Mouse (Mus musculus): ENCODE results near the gene Zfp683.
A peak's percentile ranks its signal among the peaks of the same experiment; 100 is the strongest.

Zfp683 gene

DNA sequence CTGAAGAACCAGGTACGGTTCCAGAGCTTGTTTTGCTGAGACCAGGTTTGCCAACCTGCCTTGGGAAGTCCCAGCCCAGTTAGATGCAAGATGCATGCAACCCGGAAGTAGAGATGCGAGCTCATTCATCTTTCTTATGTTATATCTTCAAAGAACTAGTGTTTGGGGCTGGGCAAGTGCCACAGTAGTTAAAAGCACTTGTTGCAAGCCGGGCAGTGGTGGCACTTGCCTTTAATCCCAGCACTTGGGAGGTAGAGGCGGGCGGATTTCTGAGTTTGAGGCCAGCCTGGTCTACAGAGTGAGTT, 37.5 kb downstream of the Zfp683 start:
- DNase-seq (ENCODE audit: low read depth, low spot score): no peak

DNA sequence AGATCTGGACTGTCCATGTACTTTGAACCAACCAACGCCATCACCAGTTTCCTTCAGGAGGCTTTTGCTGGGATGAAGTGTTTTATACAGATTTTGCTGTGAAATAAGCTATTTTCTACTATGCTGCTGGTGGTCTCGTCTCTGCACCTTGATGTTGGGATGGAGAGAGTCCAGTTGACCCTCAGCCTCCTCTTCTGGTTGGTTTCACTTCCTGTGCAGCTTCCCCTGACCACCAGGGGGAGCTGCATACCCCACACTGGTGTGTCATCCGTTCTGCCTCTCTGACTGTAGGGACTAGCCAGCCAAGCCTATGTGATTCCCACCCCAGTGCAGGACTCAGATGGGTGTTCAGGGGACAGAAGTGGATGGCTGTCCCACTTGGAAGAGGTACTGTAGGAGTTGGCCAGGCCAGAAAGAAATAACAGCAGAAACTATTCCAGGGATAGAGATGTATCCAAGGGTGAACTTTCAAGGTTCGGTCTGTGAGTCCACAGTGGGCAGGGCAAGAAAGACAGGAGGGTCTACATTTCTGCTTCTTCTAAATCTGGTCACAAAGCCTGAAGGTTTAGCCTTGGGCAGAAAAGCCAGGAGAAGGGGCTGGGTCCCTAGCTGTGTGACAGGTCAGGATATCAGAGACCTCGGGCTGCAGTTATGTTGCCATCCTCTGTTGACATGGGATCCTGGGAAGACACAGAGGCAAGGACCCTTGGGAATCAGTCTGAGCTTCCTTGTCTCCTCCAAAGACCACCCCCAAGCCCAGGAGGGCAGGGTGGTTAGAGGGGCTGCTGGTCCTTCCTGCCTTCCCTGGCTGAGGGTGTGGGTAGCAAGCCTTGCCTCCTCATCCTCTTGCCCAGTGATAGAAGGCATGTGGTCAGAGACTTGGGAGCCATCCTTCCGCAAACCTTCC, 39.0 kb downstream of the Zfp683 start:
- peak; percentile 34 for DNase-seq (ENCODE audit: low read depth, low spot score)

DNA sequence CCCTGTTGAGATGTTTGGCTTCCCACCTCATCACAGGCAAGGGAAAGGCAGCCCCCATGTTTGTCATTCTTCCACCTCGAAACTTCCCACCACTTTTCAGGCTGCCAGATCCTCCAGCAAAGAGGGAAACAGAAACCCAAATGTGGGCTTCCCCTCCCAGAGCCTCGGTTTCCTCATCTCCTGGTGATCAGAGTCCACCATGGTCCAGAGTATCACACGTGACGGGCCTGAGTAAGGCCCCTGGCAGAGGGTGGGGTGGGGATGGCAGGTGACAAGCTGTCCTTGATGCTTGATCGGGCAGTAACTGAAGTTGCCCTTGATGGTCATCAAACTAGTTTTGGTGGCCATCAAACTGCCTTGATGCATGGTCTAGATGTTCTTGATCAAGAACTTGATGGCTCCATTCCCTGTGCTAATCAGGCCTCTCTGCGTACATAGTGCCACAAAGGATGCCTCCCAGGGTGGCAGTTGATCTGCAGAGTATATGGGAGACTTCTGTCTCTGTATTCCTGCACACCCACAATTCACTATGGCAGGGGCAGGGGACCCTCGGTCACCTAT, 40.4 kb downstream of the Zfp683 start:
- no peak for DNase-seq (ENCODE audit: low read depth, low spot score)

DNA sequence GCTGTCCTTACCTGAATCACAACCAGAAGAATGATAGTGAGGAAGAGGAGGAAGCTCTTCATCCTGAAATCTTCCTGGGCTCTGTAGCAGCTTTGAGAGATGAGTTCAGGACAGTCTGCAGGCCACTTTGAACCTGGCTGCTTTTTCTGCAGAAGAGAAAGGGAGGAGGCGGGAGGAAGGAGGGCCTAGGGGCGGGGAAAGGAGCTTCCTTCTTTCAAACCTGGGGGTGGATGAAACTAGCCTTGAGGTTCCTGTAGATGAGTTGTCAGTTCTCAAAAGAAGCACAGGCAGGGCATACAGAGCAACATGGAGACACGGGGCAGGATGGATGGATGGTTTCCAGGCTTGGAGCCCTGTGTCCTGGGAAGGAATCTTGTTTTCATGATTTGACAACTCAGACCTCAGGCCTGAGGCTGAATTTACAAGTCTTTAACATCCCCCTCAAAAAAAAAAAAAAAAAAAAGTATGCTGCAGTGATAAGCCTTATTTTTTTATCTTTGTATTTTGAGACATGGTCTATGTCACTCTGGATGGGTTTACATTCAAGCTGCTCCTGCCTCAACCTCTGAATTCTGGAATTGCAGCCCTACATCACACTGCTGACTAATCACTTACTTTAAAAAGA, 41.4 kb downstream of the Zfp683 start, which contains the start of gene Cd52:
Gene Cd52 (minus strand): TSS at position 160 of the 625 bp plus-strand sequence.
- no peak for DNase-seq (ENCODE audit: low read depth, low spot score)

DNA sequence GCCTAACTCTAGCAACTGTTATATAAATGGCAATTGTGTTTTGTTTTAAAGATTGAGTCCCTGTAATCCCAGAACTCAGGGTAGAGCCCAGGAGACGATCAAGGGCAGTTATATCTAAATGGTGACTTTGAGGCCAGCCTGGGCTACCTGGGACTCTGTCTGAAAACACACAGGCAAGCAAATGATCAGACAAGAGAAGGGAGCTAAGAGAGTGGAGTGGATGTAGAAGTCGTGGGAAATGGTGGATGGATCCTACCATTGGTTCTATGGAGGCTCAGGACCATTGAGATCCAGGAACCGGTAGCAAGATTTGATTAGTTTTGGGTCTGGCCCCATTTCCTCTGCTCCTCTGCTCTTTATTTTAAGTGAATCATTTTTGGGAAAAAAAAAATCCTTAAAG, 42.5 kb downstream of the Zfp683 start:
- no peak for DNase-seq (ENCODE audit: low read depth, low spot score)

DNA sequence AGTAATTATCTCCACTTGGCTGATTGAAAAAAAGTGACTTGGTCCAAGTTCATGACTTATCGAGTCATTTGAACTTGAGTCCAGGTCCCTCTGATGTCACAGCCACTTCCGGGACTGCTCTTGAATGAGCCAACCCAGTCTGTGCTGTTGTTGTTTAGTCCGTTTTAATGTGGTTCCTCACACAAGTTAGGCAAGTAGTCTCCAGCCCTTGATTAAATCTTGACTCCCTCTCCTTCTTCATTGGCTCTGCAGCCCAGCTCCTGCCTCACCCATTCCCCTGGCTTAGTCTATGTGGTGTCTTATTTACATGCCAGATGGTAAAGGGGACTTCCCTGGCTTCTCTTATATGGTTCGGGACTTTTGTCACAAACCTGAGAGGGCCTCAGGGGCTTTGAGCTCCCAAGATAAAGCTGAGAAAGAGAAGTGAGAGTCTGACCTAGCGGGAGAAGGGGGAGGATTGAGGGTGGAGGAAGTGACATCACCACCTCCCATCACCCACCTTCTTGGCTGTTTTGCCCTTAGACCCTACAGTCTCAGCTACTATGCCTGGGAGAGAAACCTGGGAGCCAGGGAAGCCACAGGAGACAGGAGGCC, 43.5 kb downstream of the Zfp683 start:
- no peak for DNase-seq (ENCODE audit: low read depth, low spot score)

DNA sequence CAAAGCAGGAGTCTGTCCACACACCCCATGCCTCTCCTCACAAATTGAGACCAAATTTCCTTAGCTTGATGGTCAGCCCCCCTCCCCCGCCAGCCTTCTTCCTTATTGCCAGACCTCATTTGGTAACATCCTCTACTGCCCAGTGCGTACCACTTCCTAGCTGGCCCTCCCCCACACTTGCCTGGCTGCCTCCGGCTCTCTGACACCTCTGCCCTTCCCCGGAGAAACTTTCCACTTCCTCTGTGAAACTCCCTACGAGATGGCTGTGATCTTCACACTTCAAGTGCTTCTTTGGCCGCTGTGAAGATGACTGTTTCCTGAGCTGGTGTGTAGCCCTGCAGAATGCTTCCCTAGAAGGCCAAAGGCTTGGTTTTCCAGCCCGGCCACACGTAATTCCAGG, 45.0 kb downstream of the Zfp683 start:
- DNase-seq (ENCODE audit: low read depth, low spot score): no peak

DNA sequence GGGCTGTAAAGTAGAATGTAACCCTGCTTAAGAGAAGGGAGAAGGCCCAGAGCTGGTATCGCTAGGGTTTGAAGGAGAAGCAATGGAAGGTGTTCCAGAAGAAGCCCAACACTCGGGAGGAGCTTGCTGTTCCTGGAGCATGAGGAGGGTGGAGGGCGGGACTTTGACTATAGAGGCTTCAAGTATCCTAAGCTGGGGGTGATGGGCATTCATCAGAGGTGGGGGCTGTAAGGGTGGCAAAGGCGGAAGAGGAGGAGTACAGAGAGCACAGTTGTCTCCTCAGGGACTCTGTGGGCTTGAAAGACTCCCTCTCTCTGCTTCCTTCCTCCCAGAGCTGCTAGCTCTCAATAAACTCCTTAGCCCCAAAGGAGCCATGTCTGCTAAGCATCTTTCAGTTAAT, 46.6 kb downstream of the Zfp683 start:
- no peak for DNase-seq (ENCODE audit: low read depth, low spot score)

DNA sequence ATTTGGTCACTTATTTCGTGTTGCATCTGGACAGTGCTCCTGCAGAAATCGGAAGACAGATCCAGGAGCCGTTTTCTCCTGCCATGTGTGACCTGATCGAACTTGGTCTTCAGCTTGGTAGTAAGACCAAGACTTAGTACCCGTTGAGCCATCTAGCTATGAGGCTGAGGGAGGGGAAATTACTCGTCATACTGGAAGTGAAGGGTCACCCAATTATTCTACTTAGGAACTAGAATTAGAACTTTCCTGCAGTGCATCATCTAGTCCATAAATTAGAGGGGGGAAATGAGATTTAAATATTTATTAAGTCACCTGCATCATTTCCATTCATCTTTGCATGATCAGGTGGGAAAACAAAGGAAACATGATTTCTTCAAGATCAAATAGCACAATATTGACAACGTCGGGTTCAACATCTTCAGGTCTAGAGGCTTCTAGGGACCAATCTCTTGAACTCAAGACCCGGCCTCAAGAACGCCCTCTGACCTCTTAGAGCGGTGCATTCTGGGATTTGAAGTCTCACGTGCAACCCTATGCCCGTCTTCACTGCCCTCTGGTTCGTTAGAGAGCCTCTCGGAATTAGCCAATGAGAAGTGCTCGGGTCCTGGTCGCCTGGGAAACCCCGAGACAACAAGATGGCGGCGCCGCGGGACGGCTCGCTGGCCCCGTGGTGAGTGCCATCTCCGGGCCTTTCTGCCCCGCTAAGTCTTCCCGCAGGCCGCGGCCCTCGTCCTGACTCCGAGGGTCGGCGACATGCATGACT, 48.5 kb downstream of the Zfp683 start, which contains the start of gene Ubxn11:
Gene Ubxn11 (plus strand): TSS at position 592 of the 763 bp plus-strand sequence.
- DNase-seq (ENCODE audit: low read depth, low spot score): peak; percentile 73

DNA sequence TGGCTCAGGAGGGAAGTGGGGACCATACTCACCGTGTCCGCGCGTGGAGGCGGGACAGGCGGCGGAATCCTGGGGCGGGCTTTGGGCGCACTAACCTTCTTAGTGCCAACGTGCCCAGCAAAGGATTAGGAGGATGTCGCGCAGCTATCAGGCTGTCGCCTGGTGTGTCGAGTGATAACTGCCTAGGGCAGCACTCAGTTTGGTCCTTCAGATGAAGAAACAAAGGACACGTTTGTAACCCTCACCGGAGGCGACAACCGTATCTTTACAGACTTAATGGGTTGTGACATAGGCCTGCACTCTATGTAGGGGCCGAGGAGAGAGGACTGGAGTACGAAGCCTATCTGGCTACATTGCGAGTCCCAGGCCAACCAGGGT, 49.1 kb downstream of the Zfp683 start:
- DNase-seq (ENCODE audit: low read depth, low spot score): no peak

DNA sequence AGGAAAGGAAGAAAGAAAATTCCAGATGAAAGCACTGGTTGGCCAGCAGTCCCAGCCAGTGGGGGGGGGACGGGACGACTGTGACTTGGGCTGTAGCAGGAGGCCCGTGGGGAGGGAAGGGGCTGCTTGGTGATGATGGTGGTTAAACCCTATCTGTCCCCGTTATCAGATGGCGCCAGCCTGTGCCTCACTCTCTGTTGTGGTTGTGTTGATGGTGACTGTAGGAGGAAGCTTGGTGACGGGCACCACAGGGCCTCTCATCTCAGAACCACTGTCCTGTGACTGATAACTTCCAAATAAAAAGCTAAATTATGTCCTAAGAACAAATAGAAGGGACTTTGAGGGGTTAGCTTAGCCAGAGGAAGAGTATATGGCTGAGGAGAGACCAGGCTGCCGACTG, 52.5 kb downstream of the Zfp683 start:
- no peak for DNase-seq (ENCODE audit: low read depth, low spot score)

DNA sequence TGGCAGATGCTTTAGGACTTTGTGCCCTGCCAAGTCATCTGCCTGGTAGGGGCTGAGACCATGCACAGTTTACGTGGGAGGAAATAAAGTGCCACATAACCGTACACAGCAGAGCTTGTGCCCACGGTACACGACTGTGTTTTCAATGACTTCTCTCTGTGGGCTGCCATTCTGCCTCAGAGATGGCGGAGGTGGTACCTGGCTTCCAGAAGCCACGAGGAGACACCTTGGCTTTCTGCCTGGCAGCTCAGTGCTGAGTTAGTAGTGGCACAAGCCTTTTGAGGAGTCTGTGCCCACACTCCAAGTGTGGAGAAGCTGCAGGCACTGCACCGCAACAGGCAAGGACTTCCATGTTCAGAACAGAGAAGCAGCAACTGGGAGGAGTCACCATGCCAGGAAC, 54.1 kb downstream of the Zfp683 start:
- no peak for DNase-seq (ENCODE audit: low read depth, low spot score)

DNA sequence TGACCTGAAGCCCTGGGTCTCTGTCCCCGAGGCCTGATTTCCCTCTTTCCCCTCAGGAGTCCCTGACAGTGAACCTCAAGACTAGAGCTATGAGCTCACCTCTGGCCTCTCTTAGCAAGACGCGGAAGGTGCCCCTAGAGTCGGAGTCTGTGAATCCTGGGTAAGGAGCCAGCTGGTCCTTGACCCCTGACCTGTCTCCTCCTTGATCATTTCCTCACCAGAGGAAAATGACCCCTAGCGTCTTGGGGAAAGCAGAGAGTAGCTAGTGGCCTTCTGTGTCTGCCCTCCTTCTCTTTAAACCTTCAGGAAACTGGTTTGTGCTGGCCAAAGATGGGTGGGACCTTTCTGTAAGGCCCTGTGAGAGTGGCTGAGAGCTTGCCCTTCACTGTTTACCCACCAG, 54.6 kb downstream of the Zfp683 start:
- DNase-seq (ENCODE audit: low read depth, low spot score): no peak

Data from c-Kit-negative CD71-positive TER-119-positive erythroid progenitor cells, embryonic 14.5 days (primary cell).